Mouse (Mus musculus): ENCODE data around the gene Zfp747. TPM values are rescaled to one million over a fixed set of nuclear protein-coding genes. Genes with fewer than 3 reads are reported as not detected.

The Zfp747 gene
- polyA plus RNA-seq, 1 experiment, result 0.73 TPM

DNA sequence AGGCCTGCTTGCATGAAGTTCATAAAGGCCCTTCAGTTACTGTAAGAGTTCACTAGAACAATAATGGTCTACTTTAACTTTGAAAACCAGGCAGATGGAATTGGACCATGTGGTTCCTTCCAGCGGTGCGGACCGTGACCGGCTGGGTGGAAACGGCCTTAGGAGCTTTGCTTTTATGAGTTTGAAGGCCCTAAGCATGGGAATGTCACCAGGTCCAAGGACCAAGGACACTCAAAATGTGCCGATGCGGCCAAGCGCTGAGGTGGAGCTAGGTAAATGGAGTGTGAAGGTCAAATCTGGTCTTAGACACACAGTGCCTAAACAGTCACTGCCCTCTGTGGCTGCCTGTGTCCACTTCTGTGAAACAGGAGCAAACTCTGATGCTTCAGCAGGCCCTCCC lies 34.5 kb downstream of the Zfp747 start:
- TF ChIP-seq FLI1 (IDR thresholded peaks at IDR 0.05; ENCODE audit: low read length), result no peak
- no peak for TF ChIP-seq GATA1 (IDR thresholded peaks at IDR 0.05; ENCODE audit: borderline replicate concordance, low read length)

DNA sequence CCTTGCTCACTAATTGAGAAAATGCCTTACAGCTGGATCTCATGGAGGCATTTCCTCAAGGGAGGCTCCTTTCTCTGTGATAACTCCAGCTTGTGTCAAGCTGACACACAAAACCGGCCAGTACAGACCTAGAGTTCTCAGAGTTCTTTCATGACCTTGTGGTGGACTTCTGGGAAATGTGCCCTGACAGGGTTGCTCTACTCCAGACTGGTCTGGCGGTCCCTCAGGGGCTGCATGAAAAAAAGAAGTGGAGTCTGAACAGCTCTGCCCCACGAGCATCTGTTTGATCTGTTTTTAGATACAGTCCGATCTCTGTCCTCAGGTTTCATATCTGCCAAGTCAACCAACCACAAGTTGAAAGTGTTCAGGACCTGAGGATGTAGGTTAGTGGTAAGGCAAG lies 38.2 kb downstream of the Zfp747 start:
- Histone ChIP-seq H3K27me3 (replicated peaks) (no peaks in the 10 kb centered on the region), H3K4me3 (replicated peaks) (no peak overlapping the region), H3K4me1 (peaks cover 8% of the 10 kb centered on the region), H3K36me3 (replicated peaks; ENCODE audit: low read length) (peaks cover 45% of the 10 kb centered on the region), H3K9me3 (0 out of 2 replicates have a peak, but pooled peaks cover 3% of the 10 kb centered on the region)
- TF ChIP-seq GATA1 (IDR thresholded peaks at IDR 0.05; ENCODE audit: borderline replicate concordance, low read length), result no peak
- no peak for TF ChIP-seq FLI1 (IDR thresholded peaks at IDR 0.05; ENCODE audit: low read length)

More for the DNA sequence above, 34.5 kb downstream of the Zfp747 start:
- Histone ChIP-seq H3K4me3 (replicated peaks) (no peak overlapping the region), H3K36me3 (replicated peaks; ENCODE audit: low read length) (peaks cover 28% of the 10 kb centered on the region), H3K27me3 (replicated peaks) (no peaks in the 10 kb centered on the region), H3K9me3 (no peaks in the 10 kb centered on the region), H3K4me1 (peaks cover 34% of the 10 kb centered on the region)

GRCm38 (mm10) chr7:127335604-127336003 lies 40.2 kb downstream of the Zfp747 start:
- no peak overlapping the region for H3K4me3 ChIP-seq (replicated peaks)
- H3K4me1 ChIP-seq, result peaks cover 4% of the 10 kb centered on the region
- H3K27me3 ChIP-seq (replicated peaks), result no peaks in the 10 kb centered on the region
- TF ChIP-seq GATA1 (IDR thresholded peaks at IDR 0.05; ENCODE audit: borderline replicate concordance, low read length) (no peak), FLI1 (IDR thresholded peaks at IDR 0.05; ENCODE audit: low read length) (no peak)
- H3K9me3 ChIP-seq, result 0 out of 2 replicates have a peak, but pooled peaks cover 3% of the 10 kb centered on the region
- H3K36me3 ChIP-seq (replicated peaks; ENCODE audit: low read length), result peaks cover 52% of the 10 kb centered on the region

- no peak overlapping the region for H3K4me3 ChIP-seq (replicated peaks)
- 0 out of 2 replicates have a peak, but pooled peaks cover 3% of the 10 kb centered on the region for H3K9me3 ChIP-seq
- peaks cover 76% of the 10 kb centered on the region for H3K36me3 ChIP-seq (replicated peaks; ENCODE audit: low read length)
- H3K4me1 ChIP-seq, result peaks cover 4% of the 10 kb centered on the region
- TF ChIP-seq GATA1 (IDR thresholded peaks at IDR 0.05; ENCODE audit: borderline replicate concordance, low read length), result no peak
- no peak for TF ChIP-seq FLI1 (IDR thresholded peaks at IDR 0.05; ENCODE audit: low read length)
- H3K27me3 ChIP-seq (replicated peaks), result no peaks in the 10 kb centered on the region
These were observed 42.6 kb downstream of the Zfp747 start for GRCm38 (mm10) chr7:127333240-127333639.

- Histone ChIP-seq H3K27me3 (replicated peaks) (no peaks in the 10 kb centered on the region), H3K36me3 (replicated peaks; ENCODE audit: low read length) (peaks cover 97% of the 10 kb centered on the region), H3K9me3 (no peaks in the 10 kb centered on the region), H3K4me1 (peaks cover 8% of the 10 kb centered on the region), H3K4me3 (replicated peaks) (no peak overlapping the region)
- TF ChIP-seq GATA1 (IDR thresholded peaks at IDR 0.05; ENCODE audit: borderline replicate concordance, low read length) (no peak), FLI1 (IDR thresholded peaks at IDR 0.05; ENCODE audit: low read length) (no peak)
These were observed 49.2 kb downstream of the Zfp747 start for GRCm38 (mm10) chr7:127326685-127327084.

GRCm38 (mm10) chr7:127325550-127325949 lies 50.3 kb downstream of the Zfp747 start:
- H3K27me3 ChIP-seq (replicated peaks), result no peaks in the 10 kb centered on the region
- H3K36me3 ChIP-seq (replicated peaks; ENCODE audit: low read length), result peaks cover 97% of the 10 kb centered on the region
- no peaks in the 10 kb centered on the region for H3K9me3 ChIP-seq
- TF ChIP-seq FLI1 (IDR thresholded peaks at IDR 0.05; ENCODE audit: low read length) (no peak), GATA1 (IDR thresholded peaks at IDR 0.05; ENCODE audit: borderline replicate concordance, low read length) (no peak)
- no peak overlapping the region for H3K4me3 ChIP-seq (replicated peaks)
- H3K4me1 ChIP-seq, result peaks cover 20% of the 10 kb centered on the region

DNA sequence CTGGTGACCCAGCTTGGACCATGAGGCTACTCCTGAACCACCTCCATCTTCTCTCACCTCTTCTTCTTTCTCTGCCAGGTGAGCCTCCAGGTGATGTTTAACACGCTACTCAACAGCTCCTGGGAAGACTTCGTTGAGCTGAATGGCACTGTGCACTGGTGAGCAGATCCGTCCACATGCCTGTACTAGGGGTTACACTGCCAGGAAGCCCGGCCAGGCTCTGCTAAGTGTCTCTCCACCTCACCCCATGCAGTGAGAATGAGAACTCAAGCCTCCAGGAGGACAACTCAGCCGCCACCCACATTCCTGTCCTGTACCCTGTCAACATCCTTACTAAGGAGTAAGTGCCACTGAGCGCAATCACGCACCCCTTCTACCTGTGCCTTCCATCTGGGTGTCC lies 50.9 kb downstream of the Zfp747 start:
- no peak overlapping the region for H3K4me3 ChIP-seq (replicated peaks)
- TF ChIP-seq FLI1 (IDR thresholded peaks at IDR 0.05; ENCODE audit: low read length), result no peak
- TF ChIP-seq GATA1 (IDR thresholded peaks at IDR 0.05; ENCODE audit: borderline replicate concordance, low read length), result no peak
- H3K9me3 ChIP-seq, result no peaks in the 10 kb centered on the region
- peaks cover 21% of the 10 kb centered on the region for H3K4me1 ChIP-seq
- peaks cover 97% of the 10 kb centered on the region for H3K36me3 ChIP-seq (replicated peaks; ENCODE audit: low read length)
- H3K27me3 ChIP-seq (replicated peaks), result no peaks in the 10 kb centered on the region

Other genes starting within 250 kb of the Zfp747 start
- 2.2 and 17.4 TPM in 2 replicates for gene Spn, start 238.2 kb downstream of the Zfp747 start, polyA plus RNA-seq (2012; ENCODE audit: insufficient read depth, low replicate concordance)
- 13.5 and 43.5 TPM in 2 replicates for gene Cd2bp2, start 180.0 kb downstream of the Zfp747 start, polyA plus RNA-seq (2012; ENCODE audit: insufficient read depth, low replicate concordance)
- gene Tbc1d10b, start 167.6 kb downstream of the Zfp747 start, polyA plus RNA-seq (2012; ENCODE audit: insufficient read depth, low replicate concordance), result 83.3 and 137 TPM in 2 replicates
- 4.7 TPM in 1 of 2 replicates, not detected in the other for gene Mylpf, start 167.2 kb downstream of the Zfp747 start, polyA plus RNA-seq (2012; ENCODE audit: insufficient read depth, low replicate concordance)
- gene Zfp553, start 143.0 kb downstream of the Zfp747 start, polyA plus RNA-seq (2012; ENCODE audit: insufficient read depth, low replicate concordance), result 10.8 and 17.3 TPM in 2 replicates
- gene Sept1, start 142.9 kb downstream of the Zfp747 start, polyA plus RNA-seq (2012; ENCODE audit: insufficient read depth, low replicate concordance), result 369 and 529 TPM in 2 replicates
- 85.4 and 270 TPM in 2 replicates for gene Zfp771, start 131.8 kb downstream of the Zfp747 start, polyA plus RNA-seq (2012; ENCODE audit: insufficient read depth, low replicate concordance)
- 65.3 and 143 TPM in 2 replicates for gene Dctpp1, start 115.3 kb downstream of the Zfp747 start, polyA plus RNA-seq (2012; ENCODE audit: insufficient read depth, low replicate concordance)
- 32.9 and 41.0 TPM in 2 replicates for gene Sephs2, start 102.0 kb downstream of the Zfp747 start, polyA plus RNA-seq (2012; ENCODE audit: insufficient read depth, low replicate concordance)
- gene Itgal, start 79.8 kb downstream of the Zfp747 start, polyA plus RNA-seq (2012; ENCODE audit: insufficient read depth, low replicate concordance), result 11.2 and 21.5 TPM in 2 replicates
- 21.5 and 31.6 TPM in 2 replicates for gene Zfp768, start 30.5 kb downstream of the Zfp747 start, polyA plus RNA-seq (2012; ENCODE audit: insufficient read depth, low replicate concordance)
- gene 9130019O22Rik, start 11.1 kb upstream of the Zfp747 start, polyA plus RNA-seq (2012; ENCODE audit: insufficient read depth, low replicate concordance), result 0.07 and 1.7 TPM in 2 replicates
- gene E430018J23Rik, start 17.6 kb upstream of the Zfp747 start, polyA plus RNA-seq (2012; ENCODE audit: insufficient read depth, low replicate concordance), result 5.5 TPM in 1 of 2 replicates, not detected in the other
- 0.32 TPM in 1 of 2 replicates, not detected in the other for gene Zfp764, start 30.8 kb upstream of the Zfp747 start, polyA plus RNA-seq (2012; ENCODE audit: insufficient read depth, low replicate concordance)
- gene Zfp688, start 46.0 kb upstream of the Zfp747 start, polyA plus RNA-seq (2012; ENCODE audit: insufficient read depth, low replicate concordance), result 12.3 and 25.6 TPM in 2 replicates
- 4.4 and 12.0 TPM in 2 replicates for gene Zfp689, start 73.1 kb upstream of the Zfp747 start, polyA plus RNA-seq (2012; ENCODE audit: insufficient read depth, low replicate concordance)
- 83.1 and 177 TPM in 2 replicates for gene Prr14, start 83.6 kb upstream of the Zfp747 start, polyA plus RNA-seq (2012; ENCODE audit: insufficient read depth, low replicate concordance)
- 237 and 322 TPM in 2 replicates for gene Fbrs, start 103.1 kb upstream of the Zfp747 start, polyA plus RNA-seq (2012; ENCODE audit: insufficient read depth, low replicate concordance)
- 4.0 and 9.1 TPM in 2 replicates for gene Srcap, start 135.9 kb upstream of the Zfp747 start, polyA plus RNA-seq (2012; ENCODE audit: insufficient read depth, low replicate concordance)
- 15.7 and 25.1 TPM in 2 replicates for gene Gm42715, start 143.5 kb upstream of the Zfp747 start, polyA plus RNA-seq (2012; ENCODE audit: insufficient read depth, low replicate concordance)
- 0.34 TPM in 1 of 2 replicates, not detected in the other for gene Tmem265, start 185.3 kb upstream of the Zfp747 start, polyA plus RNA-seq (2012; ENCODE audit: insufficient read depth, low replicate concordance)
- 19.1 and 27.2 TPM in 2 replicates for gene Phkg2, start 197.3 kb upstream of the Zfp747 start, polyA plus RNA-seq (2012; ENCODE audit: insufficient read depth, low replicate concordance)
- 23.5 and 28.8 TPM in 2 replicates for gene Ccdc189, start 212.5 kb upstream of the Zfp747 start, polyA plus RNA-seq (2012; ENCODE audit: insufficient read depth, low replicate concordance)
- 14.7 and 20.8 TPM in 2 replicates for gene Rnf40, start 212.7 kb upstream of the Zfp747 start, polyA plus RNA-seq (2012; ENCODE audit: insufficient read depth, low replicate concordance)
- gene Zfp629, start 239.7 kb upstream of the Zfp747 start, polyA plus RNA-seq (2012; ENCODE audit: insufficient read depth, low replicate concordance), result 2.9 TPM in 1 of 2 replicates, not detected in the other

Measured in megakaryocyte, embryonic 14.5 days (primary cell).